Mouse (Mus musculus) CD4-positive naive resting alpha-beta T cell, adult 76 days (primary cell): ENCODE data around the gene Lrrc23. TPM values are rescaled to one million over a fixed set of nuclear protein-coding genes. Genes with fewer than 3 reads are reported as not detected.

ENCODE experiments used
- total RNA-seq: library from RNA; stranded (reverse); gene quantifications from one replicate; pipeline ENCODE4 v1.2.4, GENCODE M21; 2023

The Lrrc23 gene
- 10.3 TPM for total RNA-seq

GRCm38 (mm10) chr6:124779222-124779983, at the start of gene Lrrc23:
Gene Lrrc23, minus strand, starts transcription at chr6:124779727.

GRCm38 (mm10) chr6:124813933-124814332, 34.4 kb upstream of the Lrrc23 start, which contains the start of gene Tpi1:
Gene Tpi1, minus strand, starts transcription at chr6:124814296.

DNA sequence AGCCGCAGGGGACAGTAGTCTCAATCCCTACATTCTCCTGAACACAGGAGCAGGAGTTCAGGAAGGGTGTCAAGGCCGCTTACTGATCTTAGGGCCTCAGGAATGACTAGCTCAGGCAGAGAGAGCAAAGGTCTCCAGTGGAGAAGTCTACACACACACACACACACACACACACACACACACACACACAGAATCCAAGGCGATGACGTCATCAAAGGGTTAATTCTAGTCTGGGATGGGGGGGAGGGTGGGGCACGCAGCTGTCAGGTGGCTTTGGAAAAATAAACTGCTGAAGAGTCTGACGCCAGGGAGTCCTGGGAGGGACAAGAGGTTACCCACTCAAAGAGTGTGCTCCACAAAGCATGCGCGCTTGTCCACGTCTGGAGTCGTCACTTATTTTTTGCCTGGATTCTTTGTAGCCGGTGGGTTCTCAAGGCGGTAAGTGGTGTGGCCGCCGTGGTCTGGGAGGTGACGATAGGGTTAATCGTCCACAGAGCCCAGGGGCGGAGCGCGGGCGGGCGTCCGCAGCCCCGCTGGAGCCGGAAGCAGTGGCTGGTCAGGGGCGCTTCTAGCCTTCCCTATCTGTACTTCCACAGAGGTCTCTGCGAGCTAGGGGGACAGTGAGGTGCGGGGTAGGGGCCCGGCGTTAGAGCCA, 29.0 kb upstream of the Lrrc23 start, which contains the start of gene Spsb2:
Gene Spsb2, plus strand, starts transcription at position 304 of the 655 bp plus-strand sequence.

GRCm38 (mm10) chr6:124769101-124769765, 10.3 kb downstream of the Lrrc23 start, which contains the start of gene Eno2:
Gene Eno2, minus strand, starts transcription at chr6:124769673.

DNA sequence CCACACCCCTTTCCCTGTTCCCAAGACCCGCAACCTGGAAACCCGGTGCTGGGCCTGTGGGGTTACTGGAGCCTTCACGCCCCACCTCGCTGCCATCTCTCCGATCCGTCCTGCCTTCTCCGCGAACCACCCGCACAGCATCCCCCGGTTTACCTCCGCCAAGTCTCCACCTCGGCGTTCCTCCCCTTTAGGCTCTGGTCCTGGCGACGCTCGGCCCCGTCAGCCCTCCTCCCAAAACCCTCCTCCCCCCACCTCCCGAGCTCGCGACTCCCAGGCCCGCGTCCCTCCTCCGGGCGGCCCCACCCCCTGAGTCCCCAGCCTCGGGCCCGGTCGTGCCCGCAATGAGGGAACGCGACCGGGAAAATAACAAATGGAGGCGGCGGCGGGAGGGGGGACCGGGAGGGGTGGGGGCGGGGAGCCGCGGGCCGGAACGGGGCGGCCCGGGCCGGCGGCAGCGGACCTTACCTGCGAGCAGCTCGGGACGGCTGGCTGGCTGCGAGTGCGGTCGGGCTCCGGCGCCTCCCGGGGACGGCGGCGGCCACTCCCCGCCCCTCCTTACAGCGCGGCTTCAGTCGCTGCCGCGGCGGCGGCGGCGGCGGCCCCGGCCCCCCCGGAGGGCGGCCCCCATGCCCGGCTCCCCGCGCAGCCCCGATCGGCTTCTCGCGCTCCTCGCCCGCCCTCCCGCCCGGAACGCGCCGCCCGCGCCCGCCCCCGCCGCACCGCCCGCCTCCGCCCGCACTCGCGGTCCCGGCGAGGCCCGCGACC, 23.5 kb downstream of the Lrrc23 start, which contains the start of the genes Gm45234 and Atn1:
Gene Gm45234, minus strand, starts transcription at position 191 of the 765 bp plus-strand sequence.
Gene Atn1, minus strand, starts transcription at position 694 of the 765 bp plus-strand sequence.

GRCm38 (mm10) chr6:124740888-124741761, 38.4 kb downstream of the Lrrc23 start, which contains the start of gene Grcc10:
Gene Grcc10, minus strand, starts transcription at chr6:124741374.

GRCm38 (mm10) chr6:124738511-124739023, 41.0 kb downstream of the Lrrc23 start, which contains the start of gene Ptpn6:
Gene Ptpn6, minus strand, starts transcription at chr6:124738714.

Other genes with a start within 250 kb of the Lrrc23 start
- gene C1s1, start 237.4 kb downstream of the Lrrc23 start, total RNA-seq, result not detected
- 0.38 TPM for gene C1rb, start 209.4 kb downstream of the Lrrc23 start, total RNA-seq
- gene C1s2, start 143.6 kb downstream of the Lrrc23 start, total RNA-seq, result not detected
- 57.6 TPM for gene Lpcat3, start 116.7 kb downstream of the Lrrc23 start, total RNA-seq
- gene Emg1, start 67.5 kb downstream of the Lrrc23 start, total RNA-seq, result 163 TPM
- 127 TPM for gene Phb2, start 67.4 kb downstream of the Lrrc23 start, total RNA-seq
- gene Ptpn6, start 41.0 kb downstream of the Lrrc23 start, total RNA-seq, result 175 TPM
- 222 TPM for gene Grcc10, start 38.4 kb downstream of the Lrrc23 start, total RNA-seq
- gene Gm45234, start 23.7 kb downstream of the Lrrc23 start, total RNA-seq, result 1.9 TPM
- gene Atn1, start 23.2 kb downstream of the Lrrc23 start, total RNA-seq, result 151 TPM
- gene Eno2, start 10.1 kb downstream of the Lrrc23 start, total RNA-seq, result 2.5 TPM
- gene Spsb2, start 28.9 kb upstream of the Lrrc23 start, total RNA-seq, result 3.4 TPM
- 25.6 TPM for gene Tpi1, start 34.6 kb upstream of the Lrrc23 start, total RNA-seq
- 61.8 TPM for gene Usp5, start 49.8 kb upstream of the Lrrc23 start, total RNA-seq
- gene Cdca3, start 49.8 kb upstream of the Lrrc23 start, total RNA-seq, result 4.2 TPM
- gene Gnb3, start 60.5 kb upstream of the Lrrc23 start, total RNA-seq, result not detected
- not detected for gene P3h3, start 78.0 kb upstream of the Lrrc23 start, total RNA-seq
- 0.82 TPM for gene Gpr162, start 84.3 kb upstream of the Lrrc23 start, total RNA-seq
- gene Cd4, start 108.5 kb upstream of the Lrrc23 start, total RNA-seq, result 401 TPM
- 2.6 TPM for gene Lag3, start 132.0 kb upstream of the Lrrc23 start, total RNA-seq
- 60.5 TPM for gene Ptms, start 140.4 kb upstream of the Lrrc23 start, total RNA-seq
- gene Mlf2, start 151.7 kb upstream of the Lrrc23 start, total RNA-seq, result 72.1 TPM
- 40.5 TPM for gene Cops7a, start 185.8 kb upstream of the Lrrc23 start, total RNA-seq
- 1.1 TPM for gene Pianp, start 217.0 kb upstream of the Lrrc23 start, total RNA-seq
- gene Zfp384, start 229.4 kb upstream of the Lrrc23 start, total RNA-seq, result 79.4 TPM